Mouse (Mus musculus): ENCODE data around the gene Ttll5. TPM values are rescaled to one million over a fixed set of nuclear protein-coding genes. Genes with fewer than 3 reads are reported as not detected.

Ttll5 gene
- polyA plus RNA-seq, 2 experiments, result 13.9 to 16.3 TPM

DNA sequence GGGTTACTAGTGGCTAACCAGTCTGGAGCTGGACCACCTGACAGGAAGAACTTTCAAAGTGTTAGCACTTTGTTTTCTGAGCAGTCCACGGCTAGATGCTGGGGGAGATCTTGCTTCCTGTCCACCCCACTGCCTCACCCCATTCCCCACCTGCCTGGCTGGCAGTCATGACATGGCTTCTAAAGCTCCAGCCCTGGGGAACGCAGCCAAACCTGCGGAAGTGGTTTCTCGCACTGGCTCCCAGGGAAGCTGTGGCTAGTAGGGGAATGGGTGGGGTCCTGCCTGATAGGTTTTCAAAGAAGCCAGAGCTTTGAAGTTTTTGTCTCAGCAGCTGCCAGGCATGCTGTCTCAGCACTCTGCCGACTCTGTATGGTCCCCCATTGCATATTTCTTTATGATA, 145.1 kb downstream of the Ttll5 start:
- no peak overlapping the region for H3K27ac ChIP-seq (replicated peaks; ENCODE audit: low read depth, low read length)
- TF ChIP-seq POLR2A (IDR thresholded peaks at IDR 0.05; ENCODE audit: borderline replicate concordance, extremely low read depth, insufficient read depth, insufficient read length), result no peak
- H3K9me3 ChIP-seq (ENCODE audit: control insufficient read depth, low read length), result no peaks in the 10 kb centered on the region
- no peak for DNase-seq (ENCODE audit: low spot score)
- no peak overlapping the region for H3K4me2 ChIP-seq (replicated peaks; ENCODE audit: low read depth, low read length, severe bottlenecking)
- H3K4me1 ChIP-seq (ENCODE audit: control insufficient read depth, insufficient read depth, low read length), result peaks cover 34% of the 10 kb centered on the region
- H3K36me3 ChIP-seq (ENCODE audit: control insufficient read depth, insufficient read depth, low read length), result no peaks in the 10 kb centered on the region
- no peaks in the 10 kb centered on the region for H3K27me3 ChIP-seq (ENCODE audit: control insufficient read depth, insufficient read depth, low read length)
- H3K9ac ChIP-seq (ENCODE audit: low read depth, low read length, severe bottlenecking), result no peak overlapping the region
- no peak overlapping the region for H3K4me3 ChIP-seq (replicated peaks; ENCODE audit: low read length)
- 28% methylated on average over 5 of the region's 5 CpGs for WGBS
- ATAC-seq (ENCODE audit: low FRiP score, low read depth), result no peak

DNA sequence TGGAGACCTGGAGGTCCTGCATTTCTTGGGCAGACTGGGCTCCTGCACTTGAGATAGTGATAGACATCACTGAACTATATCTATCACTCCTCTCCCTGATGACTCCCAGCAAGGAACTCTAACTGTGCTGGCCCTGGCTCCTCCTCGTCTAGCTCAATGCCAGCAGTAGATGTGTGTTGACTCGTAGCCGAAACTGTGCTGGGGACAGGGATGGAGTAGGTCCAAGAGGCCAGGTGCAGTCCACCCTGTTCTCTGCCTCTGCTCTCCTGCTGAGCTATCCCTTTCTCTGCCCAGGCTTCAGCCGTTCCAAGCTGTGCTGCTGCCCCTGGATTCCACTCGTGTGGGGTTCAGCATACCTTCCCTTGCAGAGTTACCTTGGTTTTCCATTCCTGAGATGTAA, 145.7 kb downstream of the Ttll5 start:
- Histone ChIP-seq H3K4me2 (replicated peaks; ENCODE audit: low read depth, low read length, severe bottlenecking) (no peak overlapping the region), H3K9ac (ENCODE audit: low read depth, low read length, severe bottlenecking) (no peak overlapping the region), H3K27me3 (ENCODE audit: control insufficient read depth, insufficient read depth, low read length) (no peaks in the 10 kb centered on the region), H3K4me3 (replicated peaks; ENCODE audit: low read length) (no peak overlapping the region), H3K4me1 (ENCODE audit: control insufficient read depth, insufficient read depth, low read length) (peaks cover 34% of the 10 kb centered on the region), H3K9me3 (ENCODE audit: control insufficient read depth, low read length) (no peaks in the 10 kb centered on the region), H3K36me3 (ENCODE audit: control insufficient read depth, insufficient read depth, low read length) (no peaks in the 10 kb centered on the region), H3K27ac (replicated peaks; ENCODE audit: low read depth, low read length) (0 out of 2 replicates have a peak overlapping the region, but pooled peaks have one; percentile 29)
- 53% methylated on average over 5 of the region's 5 CpGs for WGBS
- ATAC-seq (ENCODE audit: low FRiP score, low read depth), result no peak
- no peak for DNase-seq (ENCODE audit: low spot score)
- TF ChIP-seq POLR2A (IDR thresholded peaks at IDR 0.05; ENCODE audit: borderline replicate concordance, extremely low read depth, insufficient read depth, insufficient read length), result no peak

DNA sequence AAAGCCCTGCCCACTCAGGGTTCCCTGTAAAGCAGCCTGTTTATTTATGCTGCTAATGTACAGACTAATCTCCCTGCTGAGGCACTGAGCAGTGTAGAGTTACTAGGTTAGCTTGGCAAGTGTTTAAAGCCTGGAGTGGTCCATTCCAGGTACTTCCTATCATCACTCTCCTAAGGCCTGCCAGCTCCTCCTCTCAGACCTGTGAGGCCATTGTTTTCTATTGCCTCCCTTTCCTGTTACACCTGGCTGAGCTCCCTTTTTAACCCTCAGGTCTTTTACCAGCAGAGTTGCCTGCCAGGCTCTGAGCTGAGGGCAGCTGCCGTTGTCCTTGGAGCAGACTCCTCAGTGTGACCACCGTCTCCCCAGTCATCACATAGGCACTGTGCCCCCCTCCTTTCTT, 146.3 kb downstream of the Ttll5 start:
- no peak overlapping the region for H3K4me3 ChIP-seq (replicated peaks; ENCODE audit: low read length)
- DNase-seq (ENCODE audit: low spot score) (no peak), ATAC-seq (ENCODE audit: low FRiP score, low read depth) (no peak)
- H3K9ac ChIP-seq (ENCODE audit: low read depth, low read length, severe bottlenecking), result no peak overlapping the region
- TF ChIP-seq POLR2A (IDR thresholded peaks at IDR 0.05; ENCODE audit: borderline replicate concordance, extremely low read depth, insufficient read depth, insufficient read length), result no peak
- no peaks in the 10 kb centered on the region for H3K27me3 ChIP-seq (ENCODE audit: control insufficient read depth, insufficient read depth, low read length)
- no peaks in the 10 kb centered on the region for H3K36me3 ChIP-seq (ENCODE audit: control insufficient read depth, insufficient read depth, low read length)
- 50% methylated on average over 2 of the region's 2 CpGs for WGBS
- peaks cover 34% of the 10 kb centered on the region for H3K4me1 ChIP-seq (ENCODE audit: control insufficient read depth, insufficient read depth, low read length)
- no peaks in the 10 kb centered on the region for H3K9me3 ChIP-seq (ENCODE audit: control insufficient read depth, low read length)
- no peak overlapping the region for H3K27ac ChIP-seq (replicated peaks; ENCODE audit: low read depth, low read length)
- H3K4me2 ChIP-seq (replicated peaks; ENCODE audit: low read depth, low read length, severe bottlenecking), result no peak overlapping the region

DNA sequence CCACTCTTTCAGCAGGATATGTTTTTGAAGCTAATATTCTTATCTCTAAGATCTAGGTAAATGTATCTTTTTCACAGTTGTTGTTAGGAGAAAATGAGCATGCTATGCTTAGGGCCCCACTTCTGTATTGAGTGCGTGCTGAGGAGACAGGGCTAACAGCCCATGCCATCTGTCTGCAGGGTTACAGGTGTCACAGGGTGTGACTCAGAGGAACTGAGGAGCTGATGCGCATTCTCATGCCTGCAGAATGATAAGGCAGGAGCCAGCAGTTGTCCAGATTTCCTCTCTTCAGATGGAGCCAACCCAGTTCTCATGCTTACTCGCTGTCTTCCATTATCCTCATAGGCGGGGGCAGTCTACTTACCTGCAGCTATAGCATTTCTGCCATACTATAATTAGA, 147.2 kb downstream of the Ttll5 start:
- no peak overlapping the region for H3K27ac ChIP-seq (replicated peaks; ENCODE audit: low read depth, low read length)

GRCm38 (mm10) chr12:85973526-85973925, 149.1 kb downstream of the Ttll5 start:
- Histone ChIP-seq H3K9me3 (ENCODE audit: control insufficient read depth, low read length) (no peaks in the 10 kb centered on the region), H3K4me3 (replicated peaks; ENCODE audit: low read length) (no peak overlapping the region), H3K36me3 (ENCODE audit: control insufficient read depth, insufficient read depth, low read length) (no peaks in the 10 kb centered on the region), H3K27ac (replicated peaks; ENCODE audit: low read depth, low read length) (peak overlapping the region; percentile 63), H3K4me1 (ENCODE audit: control insufficient read depth, insufficient read depth, low read length) (peaks cover 42% of the 10 kb centered on the region), H3K27me3 (ENCODE audit: control insufficient read depth, insufficient read depth, low read length) (no peaks in the 10 kb centered on the region), H3K9ac (ENCODE audit: low read depth, low read length, severe bottlenecking) (no peak overlapping the region), H3K4me2 (replicated peaks; ENCODE audit: low read depth, low read length, severe bottlenecking) (no peak overlapping the region)
- ATAC-seq (ENCODE audit: low FRiP score, low read depth), result peak; percentile 49; the same call in 1 of the 2 replicates
- WGBS, result 40% methylated on average over 4 of the region's 4 CpGs
- no peak for DNase-seq (ENCODE audit: low spot score)
- no peak for TF ChIP-seq POLR2A (IDR thresholded peaks at IDR 0.05; ENCODE audit: borderline replicate concordance, extremely low read depth, insufficient read depth, insufficient read length)

More for the DNA sequence above, 147.2 kb downstream of the Ttll5 start:
- ATAC-seq (ENCODE audit: low FRiP score, low read depth) (no peak), DNase-seq (ENCODE audit: low spot score) (no peak)
- H3K4me1 ChIP-seq (ENCODE audit: control insufficient read depth, insufficient read depth, low read length), result peaks cover 34% of the 10 kb centered on the region
- TF ChIP-seq POLR2A (IDR thresholded peaks at IDR 0.05; ENCODE audit: borderline replicate concordance, extremely low read depth, insufficient read depth, insufficient read length), result no peak
- no peaks in the 10 kb centered on the region for H3K9me3 ChIP-seq (ENCODE audit: control insufficient read depth, low read length)
- H3K36me3 ChIP-seq (ENCODE audit: control insufficient read depth, insufficient read depth, low read length), result no peaks in the 10 kb centered on the region
- no peak overlapping the region for H3K4me2 ChIP-seq (replicated peaks; ENCODE audit: low read depth, low read length, severe bottlenecking)
- 87% methylated on average over 4 of the region's 4 CpGs for WGBS
- H3K27me3 ChIP-seq (ENCODE audit: control insufficient read depth, insufficient read depth, low read length), result no peaks in the 10 kb centered on the region
- no peak overlapping the region for H3K4me3 ChIP-seq (replicated peaks; ENCODE audit: low read length)
- no peak overlapping the region for H3K9ac ChIP-seq (ENCODE audit: low read depth, low read length, severe bottlenecking)

DNA sequence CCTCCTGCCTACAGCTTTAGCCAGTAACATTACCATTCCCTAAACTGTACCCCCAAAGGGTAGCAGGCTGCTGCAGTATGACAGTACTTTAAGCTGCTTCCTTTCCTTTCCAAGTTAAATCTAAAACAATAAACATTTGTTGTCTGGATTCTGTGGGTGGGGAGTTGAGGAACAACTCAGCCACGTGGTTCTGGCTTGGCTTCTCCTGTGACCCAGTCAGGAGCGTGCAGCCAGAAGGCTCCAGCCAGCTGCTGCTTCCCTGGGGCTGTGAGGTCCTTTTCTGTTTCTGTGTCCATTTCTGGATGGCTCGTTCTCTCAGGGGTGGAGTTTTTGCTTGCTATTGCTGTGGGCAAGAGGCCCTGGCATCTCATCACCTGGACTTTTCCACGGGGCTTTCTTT, 149.6 kb downstream of the Ttll5 start:
- no peaks in the 10 kb centered on the region for H3K27me3 ChIP-seq (ENCODE audit: control insufficient read depth, insufficient read depth, low read length)
- no peak overlapping the region for H3K4me2 ChIP-seq (replicated peaks; ENCODE audit: low read depth, low read length, severe bottlenecking)
- peaks cover 43% of the 10 kb centered on the region for H3K4me1 ChIP-seq (ENCODE audit: control insufficient read depth, insufficient read depth, low read length)
- no peak overlapping the region for H3K9ac ChIP-seq (ENCODE audit: low read depth, low read length, severe bottlenecking)
- DNase-seq (ENCODE audit: low spot score) (peak; percentile 16), ATAC-seq (ENCODE audit: low FRiP score, low read depth) (no peak)
- H3K9me3 ChIP-seq (ENCODE audit: control insufficient read depth, low read length), result no peaks in the 10 kb centered on the region
- no peaks in the 10 kb centered on the region for H3K36me3 ChIP-seq (ENCODE audit: control insufficient read depth, insufficient read depth, low read length)
- TF ChIP-seq POLR2A (IDR thresholded peaks at IDR 0.05; ENCODE audit: borderline replicate concordance, extremely low read depth, insufficient read depth, insufficient read length), result no peak
- no peak overlapping the region for H3K4me3 ChIP-seq (replicated peaks; ENCODE audit: low read length)
- WGBS, result 34% methylated on average over 4 of the region's 4 CpGs
- H3K27ac ChIP-seq (replicated peaks; ENCODE audit: low read depth, low read length), result peak overlapping the region; percentile 63
